Mouse (Mus musculus) embryo, embryonic 10 days (tissue): ENCODE measurements around the gene Dad1.
A peak's percentile ranks its signal among the peaks of the same experiment; 100 is the strongest.

Source experiments
- DNase-seq: peaks from one replicate; pipeline ENCODE4 v3.0.0-alpha.2; 2015; ENCODE audit warnings: low spot score

Dad1 gene

GRCm38 (mm10) chr14:54224484-54225467, 29.1 kb downstream of the Dad1 start:
- peak; percentile 27 for DNase-seq

DNA sequence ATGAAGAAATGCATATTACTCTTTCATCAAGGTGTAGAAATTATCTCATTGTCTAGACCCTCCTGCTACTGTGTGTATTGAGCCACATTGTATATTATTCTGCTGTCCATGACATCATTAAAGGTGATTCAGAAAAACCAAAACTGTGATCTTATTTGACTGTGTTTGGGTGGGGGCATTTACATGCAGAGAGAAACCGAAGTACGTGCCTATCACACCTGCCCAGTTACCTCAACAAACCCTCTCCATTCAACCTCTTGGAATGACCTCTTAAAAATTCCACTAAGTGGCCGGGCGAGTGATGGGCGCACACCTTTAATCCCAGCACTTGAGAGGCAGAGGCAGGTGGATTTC, 29.9 kb downstream of the Dad1 start:
- no peak for DNase-seq

GRCm38 (mm10) chr14:54223315-54224063, 30.4 kb downstream of the Dad1 start:
- DNase-seq = no peak

- DNase-seq = no peak
Measured at GRCm38 (mm10) chr14:54222289-54222727, 31.6 kb downstream of the Dad1 start.

DNA sequence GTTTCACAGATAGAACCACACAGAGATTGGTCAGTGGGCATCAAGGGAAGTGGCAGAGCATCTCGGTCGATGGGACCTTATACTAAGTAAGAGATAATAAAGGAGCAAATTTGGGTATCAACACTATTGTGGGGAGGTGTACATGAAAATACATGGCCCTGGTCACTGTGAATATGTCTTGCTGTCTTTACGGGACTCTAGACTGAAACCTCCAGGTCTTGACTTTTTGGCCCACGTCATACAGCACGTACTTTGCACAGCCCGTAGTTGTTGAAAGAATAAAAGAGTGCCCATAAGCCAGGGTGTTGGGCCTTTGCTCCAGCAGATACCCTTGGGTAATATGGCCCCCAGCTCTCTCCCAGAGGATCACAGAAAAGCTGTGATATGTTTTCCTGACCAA, 32.3 kb downstream of the Dad1 start:
- no peak for DNase-seq

- no peak for DNase-seq
Measured at GRCm38 (mm10) chr14:54220726-54221494, 33.0 kb downstream of the Dad1 start.

DNA sequence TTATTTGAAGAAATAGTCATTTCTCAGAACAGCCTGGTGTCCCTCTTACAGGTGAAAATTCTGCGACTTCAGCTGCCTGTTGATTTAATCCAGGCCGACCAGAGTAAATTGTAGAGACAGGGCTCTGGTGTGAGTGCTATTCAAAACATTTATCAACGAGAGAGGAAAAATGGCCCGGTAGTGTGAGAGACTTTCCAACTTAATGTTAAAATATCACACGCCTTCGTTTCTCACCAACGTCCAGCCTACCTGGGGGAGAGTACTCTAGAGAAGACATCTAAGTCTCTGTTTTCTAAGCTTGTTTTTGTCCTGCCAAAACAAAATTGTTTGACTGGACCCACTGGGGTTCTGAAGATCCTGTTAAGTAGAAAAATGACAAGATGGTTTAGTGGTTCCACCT, 34.1 kb downstream of the Dad1 start:
- no peak for DNase-seq

GRCm38 (mm10) chr14:54219256-54219655, 34.6 kb downstream of the Dad1 start:
- no peak for DNase-seq

GRCm38 (mm10) chr14:54218721-54219120, 35.2 kb downstream of the Dad1 start:
- no peak for DNase-seq

DNA sequence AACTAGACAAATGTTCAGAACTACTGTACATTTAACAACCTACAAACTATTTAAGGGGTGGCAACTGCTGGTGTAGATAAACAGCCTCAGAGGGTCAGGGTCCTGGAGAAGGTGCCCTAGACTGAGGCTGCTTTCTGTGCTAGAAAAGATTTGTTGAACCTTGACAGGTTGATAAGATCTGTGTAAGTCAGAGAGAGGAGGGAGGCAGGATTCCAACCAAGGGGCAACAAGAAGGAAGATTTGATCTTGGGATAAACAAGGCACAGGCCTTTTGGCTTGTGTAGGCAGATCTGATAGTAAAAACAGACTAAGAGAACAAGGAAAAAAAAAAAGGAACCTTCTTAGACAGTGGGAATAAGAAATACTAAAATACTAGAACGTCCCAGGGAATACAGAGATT, 35.7 kb downstream of the Dad1 start:
- no peak for DNase-seq

- DNase-seq = no peak
Measured at GRCm38 (mm10) chr14:54216126-54216525, 37.8 kb downstream of the Dad1 start.

DNA sequence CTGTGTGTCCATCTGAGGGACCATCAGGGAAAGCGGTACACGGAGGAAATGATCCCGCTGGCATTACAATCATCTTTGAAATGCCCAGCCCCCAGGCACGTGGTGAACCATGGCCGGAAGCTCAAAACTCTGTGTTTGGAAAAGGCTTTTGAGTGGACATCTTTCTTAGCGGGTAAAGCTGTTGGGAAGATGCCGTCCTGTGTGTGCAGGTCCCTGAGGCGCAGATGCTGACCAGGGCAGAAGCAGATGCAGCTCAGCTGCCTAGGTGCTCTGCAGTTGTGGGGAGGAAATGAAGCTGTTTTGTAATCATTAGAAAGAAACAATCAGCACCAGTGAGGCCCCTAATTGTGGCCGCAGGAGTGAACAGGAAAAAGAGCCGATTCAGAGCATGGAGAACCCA, 39.0 kb downstream of the Dad1 start:
- no peak for DNase-seq

DNA sequence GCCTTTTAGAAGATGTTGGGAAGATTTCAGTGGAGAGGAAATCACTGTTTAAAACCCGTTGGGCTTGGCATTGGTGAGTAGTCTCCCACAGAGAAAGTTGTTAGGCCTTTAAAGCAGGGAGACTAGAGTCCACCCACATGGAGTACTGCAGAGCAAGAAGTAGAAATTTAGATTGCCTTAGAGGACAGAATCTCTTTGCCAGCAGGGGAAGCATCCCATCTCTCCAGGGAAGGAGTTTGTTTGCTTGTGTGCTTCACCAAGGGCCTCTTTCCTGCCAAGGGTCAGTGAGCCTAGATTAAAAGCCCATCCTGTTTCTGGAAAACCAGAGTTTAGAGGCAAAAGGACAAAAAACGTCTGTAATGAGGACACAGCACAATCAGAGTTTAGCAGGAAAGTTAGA, 39.4 kb downstream of the Dad1 start:
- DNase-seq = no peak

- DNase-seq = no peak
Measured at GRCm38 (mm10) chr14:54213734-54214133, 40.2 kb downstream of the Dad1 start.

- no peak for DNase-seq
Measured at GRCm38 (mm10) chr14:54211755-54212154, 42.1 kb downstream of the Dad1 start.

GRCm38 (mm10) chr14:54211199-54211598, 42.7 kb downstream of the Dad1 start:
- DNase-seq = no peak

GRCm38 (mm10) chr14:54210401-54210800, 43.5 kb downstream of the Dad1 start:
- DNase-seq = no peak

- DNase-seq = no peak
Measured at GRCm38 (mm10) chr14:54209932-54210331, 44.0 kb downstream of the Dad1 start.

- DNase-seq = no peak
Measured at GRCm38 (mm10) chr14:54208741-54209140, 45.2 kb downstream of the Dad1 start.

DNA sequence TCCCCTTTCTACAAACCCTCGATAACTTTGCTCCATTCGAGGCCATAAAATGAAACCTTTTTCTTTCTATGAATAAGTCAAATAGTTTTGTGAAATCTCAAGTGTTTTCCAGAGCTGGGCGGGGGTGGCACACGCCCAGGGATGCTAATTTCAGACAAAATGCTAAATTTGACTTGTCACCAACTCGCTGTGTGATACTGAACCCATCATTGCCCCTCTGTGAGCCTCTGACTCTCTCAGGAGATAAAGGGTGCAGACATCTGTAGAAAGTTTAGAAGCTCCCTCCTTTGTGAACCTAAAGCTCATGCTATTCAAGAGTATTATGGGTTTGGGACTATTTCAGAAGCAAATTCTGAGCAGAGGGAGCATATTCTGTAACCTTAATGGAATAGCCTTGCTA, 46.0 kb downstream of the Dad1 start:
- no peak for DNase-seq

GRCm38 (mm10) chr14:54206750-54207550, 47.0 kb downstream of the Dad1 start:
- no peak for DNase-seq

- no peak for DNase-seq
Measured at GRCm38 (mm10) chr14:54206309-54206708, 47.6 kb downstream of the Dad1 start.
